Mouse (Mus musculus) hindbrain, postnatal 0 days (tissue): ENCODE results near the gene Tbc1d30. TPM values are rescaled to one million over a fixed set of nuclear protein-coding genes. Genes with fewer than 3 reads are reported as not detected.

Experiments used
- ATAC-seq: fragments of 200-750 bp; cut with Nextera tagmentation; 2 replicates; pipeline ENCODE4 v1.8.0; 2017; ENCODE audit warnings: mild to moderate bottlenecking, moderate TSS enrichment, moderate library complexity
- DNase-seq: peaks from one replicate; pipeline ENCODE4 v3.0.0-alpha.2; 2015; ENCODE audit warnings: low spot score
- H3K27ac ChIP-seq: fragments of 300-500 bp; sonication (generic); 2 replicates; pipeline ENCODE4 v1.5.1; 2014; ENCODE audit warnings: mild to moderate bottlenecking
- H3K27me3 ChIP-seq: fragments of 300-500 bp; sonication (generic); 2 replicates; pipeline ENCODE4 v1.6.1; 2014; ENCODE audit warnings: low read length, mixed read lengths; ENCODE audit not compliant: insufficient read depth
- H3K36me3 ChIP-seq: fragments of 300-500 bp; sonication (generic); 2 replicates; pipeline ENCODE4 v1.6.1; 2014; ENCODE audit warnings: low read length, mixed read lengths; ENCODE audit not compliant: insufficient read depth
- H3K4me1 ChIP-seq: fragments of 300-500 bp; sonication (generic); 2 replicates; pipeline ENCODE4 v1.6.1; 2014; ENCODE audit warnings: antibody characterized with exemption, low read length, mixed read lengths; ENCODE audit not compliant: insufficient read depth
- H3K4me2 ChIP-seq: fragments of 300-500 bp; sonication (generic); 2 replicates; pipeline ENCODE4 v1.6.1; 2014; ENCODE audit warnings: low read depth, mild to moderate bottlenecking, low read length, moderate library complexity, mixed read lengths
- H3K4me3 ChIP-seq: fragments of 300-500 bp; sonication (generic); 2 replicates; pipeline ENCODE4 v1.5.1; 2014; ENCODE audit warnings: low read length
- H3K9ac ChIP-seq: fragments of 300-500 bp; sonication (generic); replicated peaks from 2 replicates; pipeline ENCODE4 v1.6.1; 2014; ENCODE audit warnings: mild to moderate bottlenecking, low read length, moderate library complexity, mixed read lengths
- H3K9me3 ChIP-seq: fragments of 300-500 bp; sonication (generic); 2 replicates; pipeline ENCODE4 v1.6.1; 2016; ENCODE audit warnings: low read length, mixed read lengths
- CTCF ChIP-seq: IDR thresholded peaks from 2 replicates; pipeline ENCODE4 v1.5.1; 2016; ENCODE audit warnings: antibody characterized with exemption, control low read depth, low read depth
- WGBS: fragments of 180-500 bp; shearing (Covaris S2); extraction: QIAGEN DNeasy Blood & Tissue Kit; methylation state at CpG from one replicate; pipeline ENCODE4 v1.1.7; 2014; 5-methylcytosine and 5-hydroxymethylcytosine counted together
- polyA plus RNA-seq: library from polyadenylated mRNA; unstranded; fragments of >200 nt; fragmentation: Nextera tagmentation; extraction: Ambion mirVana; gene quantifications from 2 replicates; pipeline ENCODE4 v1.2.1, GENCODE M21; 2015
- total RNA-seq: library from RNA; depleted of rRNA; stranded (reverse); fragments of >200 nt; gene quantifications from 2 replicates; pipeline ENCODE4 v1.2.3, GENCODE M21; 2014

Tbc1d30 gene
- total and polyA plus RNA-seq, 2 experiments from 2014 or later, result 10.4 to 47.5 TPM

- no peak overlapping the region for H3K4me2 ChIP-seq
- H3K27ac ChIP-seq, result no peak overlapping the region
- DNase-seq, result peak; percentile 61
- no peak overlapping the region for H3K4me3 ChIP-seq
- TF ChIP-seq CTCF, result peak; percentile 83
- ATAC-seq, result no peak
- no peaks in the 10 kb centered on the region for H3K4me1 ChIP-seq
- no peaks in the 10 kb centered on the region for H3K27me3 ChIP-seq
- peaks cover 2% of the 10 kb centered on the region; the same call in 1 of the 2 replicates for H3K9me3 ChIP-seq
- no peak overlapping the region for H3K9ac ChIP-seq
- H3K36me3 ChIP-seq, result no peaks in the 10 kb centered on the region
- 74% methylated on average over 3 of the region's 3 CpGs for WGBS
Observed at GRCm38 (mm10) chr10:121334576-121334975, 16.5 kb downstream of the Tbc1d30 start.

- Histone ChIP-seq H3K27ac (no peak overlapping the region), H3K9me3 (peaks cover 2% of the 10 kb centered on the region; the same call in 1 of the 2 replicates), H3K27me3 (no peaks in the 10 kb centered on the region), H3K4me1 (no peaks in the 10 kb centered on the region), H3K36me3 (no peaks in the 10 kb centered on the region), H3K4me3 (no peak overlapping the region), H3K4me2 (no peak overlapping the region), H3K9ac (no peak overlapping the region)
- ATAC-seq (no peak), DNase-seq (peak; percentile 57)
- peak; percentile 89 for TF ChIP-seq CTCF
- 15% methylated on average over 7 of the region's 7 CpGs for WGBS
Observed at GRCm38 (mm10) chr10:121330940-121331339, 20.1 kb downstream of the Tbc1d30 start.

GRCm38 (mm10) chr10:121329586-121329985, 21.5 kb downstream of the Tbc1d30 start:
- no peak overlapping the region for H3K4me3 ChIP-seq
- H3K9ac ChIP-seq, result no peak overlapping the region
- no peak overlapping the region for H3K27ac ChIP-seq
- no peak overlapping the region for H3K4me2 ChIP-seq
- H3K9me3 ChIP-seq, result peaks cover 2% of the 10 kb centered on the region; the same call in 1 of the 2 replicates
- ATAC-seq (no peak), DNase-seq (no peak)
- H3K36me3 ChIP-seq, result no peaks in the 10 kb centered on the region
- H3K4me1 ChIP-seq, result no peaks in the 10 kb centered on the region
- no peak for TF ChIP-seq CTCF
- WGBS, result 72% methylated on average over 4 of the region's 4 CpGs
- no peaks in the 10 kb centered on the region for H3K27me3 ChIP-seq

- no peaks in the 10 kb centered on the region for H3K27me3 ChIP-seq
- H3K27ac ChIP-seq, result no peak overlapping the region
- no peaks in the 10 kb centered on the region for H3K36me3 ChIP-seq
- H3K9me3 ChIP-seq, result no peaks in the 10 kb centered on the region
- DNase-seq, result no peak
- no peak overlapping the region for H3K4me2 ChIP-seq
- peak; percentile 21; the same call in 1 of the 2 replicates for TF ChIP-seq CTCF
- no peak for ATAC-seq
- H3K9ac ChIP-seq, result no peak overlapping the region
- H3K4me1 ChIP-seq, result no peaks in the 10 kb centered on the region
- no peak overlapping the region for H3K4me3 ChIP-seq
Observed at GRCm38 (mm10) chr10:121326167-121326566, 24.9 kb downstream of the Tbc1d30 start.

GRCm38 (mm10) chr10:121323493-121323892, 27.6 kb downstream of the Tbc1d30 start:
- ATAC-seq, result no peak
- DNase-seq, result peak; percentile 76
- 56% methylated on average over 7 of the region's 7 CpGs for WGBS

GRCm38 (mm10) chr10:121318397-121318950, 32.6 kb downstream of the Tbc1d30 start:
- WGBS, result 71% methylated on average over 7 of the region's 7 CpGs
- ATAC-seq, result no peak

More at GRCm38 (mm10) chr10:121323493-121323892, 27.6 kb downstream of the Tbc1d30 start:
- TF ChIP-seq CTCF, result no peak
- no peak overlapping the region for H3K9ac ChIP-seq
- no peaks in the 10 kb centered on the region for H3K4me1 ChIP-seq
- H3K9me3 ChIP-seq, result no peaks in the 10 kb centered on the region
- H3K4me3 ChIP-seq, result no peak overlapping the region
- H3K4me2 ChIP-seq, result no peak overlapping the region
- no peak overlapping the region for H3K27ac ChIP-seq
- no peaks in the 10 kb centered on the region for H3K27me3 ChIP-seq
- no peaks in the 10 kb centered on the region for H3K36me3 ChIP-seq

GRCm38 (mm10) chr10:121316361-121316760, 34.7 kb downstream of the Tbc1d30 start:
- H3K9ac ChIP-seq, result no peak overlapping the region
- no peak for ATAC-seq
- H3K4me3 ChIP-seq, result no peak overlapping the region
- H3K36me3 ChIP-seq, result no peaks in the 10 kb centered on the region
- no peak for DNase-seq
- H3K27ac ChIP-seq, result no peak overlapping the region
- 0 out of 2 replicates have a peak, but pooled peaks cover 11% of the 10 kb centered on the region for H3K4me1 ChIP-seq
- H3K27me3 ChIP-seq, result no peaks in the 10 kb centered on the region
- no peak overlapping the region for H3K4me2 ChIP-seq
- no peak for TF ChIP-seq CTCF
- H3K9me3 ChIP-seq, result no peaks in the 10 kb centered on the region
- WGBS, result 87% methylated on average over 10 of the region's 10 CpGs

More at GRCm38 (mm10) chr10:121318397-121318950, 32.6 kb downstream of the Tbc1d30 start:
- no peak overlapping the region for H3K9ac ChIP-seq
- no peak overlapping the region for H3K4me2 ChIP-seq
- no peak for TF ChIP-seq CTCF
- no peaks in the 10 kb centered on the region for H3K9me3 ChIP-seq
- H3K27me3 ChIP-seq, result no peaks in the 10 kb centered on the region
- H3K4me3 ChIP-seq, result no peak overlapping the region
- H3K27ac ChIP-seq, result no peak overlapping the region
- H3K36me3 ChIP-seq, result no peaks in the 10 kb centered on the region
- 0 out of 2 replicates have a peak, but pooled peaks cover 7% of the 10 kb centered on the region for H3K4me1 ChIP-seq
- no peak for DNase-seq
